Mouse (Mus musculus): ENCODE results near the gene Slc4a3. TPM values are rescaled to one million over a fixed set of nuclear protein-coding genes. Genes with fewer than 3 reads are reported as not detected.

Slc4a3 gene
- total RNA-seq, 2 experiments from 2014 or later = not detected

DNA sequence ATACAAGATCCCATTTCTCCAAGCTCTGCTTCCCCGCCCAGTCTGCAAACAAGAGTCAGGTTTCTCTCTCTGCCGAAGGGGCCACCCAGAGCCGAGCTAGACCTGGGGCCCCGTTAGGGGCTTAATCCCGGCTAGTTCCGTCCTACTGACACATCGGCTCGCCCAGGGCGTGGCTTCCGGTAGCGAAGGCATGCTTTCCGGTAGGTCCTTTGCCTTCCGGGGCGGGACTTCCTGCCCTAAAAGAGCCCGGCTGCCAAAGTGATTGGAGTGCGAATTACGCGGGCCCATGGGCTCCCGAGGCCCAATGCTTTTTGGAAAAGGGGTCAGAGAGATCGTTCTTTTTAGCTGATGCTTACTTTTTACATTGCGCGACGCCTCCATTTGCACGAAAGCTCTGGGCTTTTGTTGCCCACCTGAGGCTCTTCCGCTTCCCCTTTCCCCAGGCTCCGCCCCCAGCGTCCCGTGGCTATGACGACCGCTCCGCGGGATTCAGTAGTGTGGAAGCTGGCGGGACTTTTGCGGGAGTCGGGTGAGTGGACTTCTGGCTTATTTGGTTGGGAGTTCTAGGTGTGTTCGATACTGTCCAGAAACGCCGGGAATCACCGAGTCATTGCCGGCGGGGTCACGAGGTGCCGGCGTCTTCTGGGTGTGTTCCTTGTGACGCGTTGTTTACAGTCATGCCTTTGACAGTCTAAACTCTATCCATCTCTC is 24.6 kb upstream of the Slc4a3 start, which contains the start of gene Stk11ip:
Stk11ip (plus strand) TSS at position 209 of the 711 bp plus-strand sequence.
- ATAC-seq (ENCODE audit: poor library complexity, severe bottlenecking) = peak; percentile 96

GRCm38 (mm10) chr1:75524679-75525078 is 21.4 kb upstream of the Slc4a3 start:
- no peak for ATAC-seq (ENCODE audit: poor library complexity, severe bottlenecking)

GRCm38 (mm10) chr1:75530546-75530945 is 15.5 kb upstream of the Slc4a3 start:
- no peak for ATAC-seq (ENCODE audit: poor library complexity, severe bottlenecking)

- ATAC-seq (ENCODE audit: poor library complexity, severe bottlenecking) = no peak
Measured at GRCm38 (mm10) chr1:75532280-75533172, 13.5 kb upstream of the Slc4a3 start.

- ATAC-seq (ENCODE audit: poor library complexity, severe bottlenecking) = no peak
Measured at GRCm38 (mm10) chr1:75533325-75534252, 12.5 kb upstream of the Slc4a3 start.

DNA sequence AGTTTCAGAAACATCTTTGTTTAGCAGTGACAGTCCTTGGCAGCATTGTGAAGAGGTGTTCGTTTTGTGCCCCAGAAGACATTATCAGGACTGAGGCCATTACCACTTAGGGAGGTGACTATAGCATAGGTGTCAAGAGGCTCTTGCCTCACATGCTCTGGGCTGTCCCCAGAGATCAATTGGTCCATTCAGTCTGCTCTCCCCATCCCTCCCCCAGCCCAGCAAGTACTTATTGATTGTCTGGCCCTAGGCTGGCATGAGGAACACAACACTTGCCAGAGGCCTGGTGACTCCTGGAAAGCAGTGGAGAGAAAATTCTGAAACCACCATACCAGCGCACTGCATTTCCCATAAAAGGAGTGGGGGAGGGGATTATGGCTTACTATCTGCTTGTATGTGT is 8.5 kb upstream of the Slc4a3 start:
- no peak for ATAC-seq (ENCODE audit: poor library complexity, severe bottlenecking)

- ATAC-seq (ENCODE audit: poor library complexity, severe bottlenecking) = no peak
Measured at GRCm38 (mm10) chr1:75538597-75539190, 7.4 kb upstream of the Slc4a3 start.

DNA sequence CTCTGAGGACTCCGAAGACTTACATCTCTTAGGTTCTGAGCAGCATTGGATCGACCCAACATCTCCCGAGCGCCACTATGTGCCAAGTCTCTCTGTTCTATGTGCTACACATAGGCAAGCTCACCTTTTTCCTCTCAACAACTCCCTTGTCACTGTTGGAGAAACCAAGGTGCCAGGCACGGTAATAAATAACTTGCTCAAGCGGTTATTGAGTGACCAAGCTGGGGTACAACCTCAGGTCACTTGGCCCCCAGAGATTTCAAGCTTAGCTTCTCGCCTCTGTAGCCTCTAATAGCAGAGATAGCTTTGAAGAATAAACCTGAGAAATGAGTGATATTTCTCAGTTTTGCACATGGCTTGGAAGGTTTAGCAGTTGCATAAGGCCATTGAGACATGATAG is 4.6 kb upstream of the Slc4a3 start:
- ATAC-seq (ENCODE audit: poor library complexity, severe bottlenecking) = no peak

GRCm38 (mm10) chr1:75544351-75544750 is 1.7 kb upstream of the Slc4a3 start:
- ATAC-seq (ENCODE audit: poor library complexity, severe bottlenecking) = no peak

- ATAC-seq (ENCODE audit: poor library complexity, severe bottlenecking) = no peak
Measured at GRCm38 (mm10) chr1:75547351-75547750, 1.3 kb downstream of the Slc4a3 start.

GRCm38 (mm10) chr1:75548083-75548482 is 2.0 kb downstream of the Slc4a3 start:
- no peak for ATAC-seq (ENCODE audit: poor library complexity, severe bottlenecking)

DNA sequence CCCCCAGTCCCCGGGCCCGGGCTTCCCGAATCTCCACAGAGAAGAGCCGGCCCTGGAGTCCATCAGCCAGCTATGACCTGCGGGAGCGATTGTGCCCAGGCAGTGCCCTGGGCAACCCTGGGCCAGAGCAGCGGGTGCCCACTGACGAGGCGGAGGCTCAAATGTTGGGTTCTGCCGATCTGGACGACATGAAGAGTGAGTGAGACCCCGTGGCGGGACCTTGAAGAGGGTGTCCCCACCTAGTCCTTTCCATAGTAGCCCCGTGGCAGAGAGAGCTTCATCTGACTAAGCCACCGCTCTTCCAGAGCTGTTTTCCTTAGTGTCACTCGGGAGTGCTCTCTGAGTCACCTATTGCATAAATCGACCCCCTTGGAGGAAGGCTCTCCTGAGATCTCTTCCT is 2.8 kb downstream of the Slc4a3 start:
- no peak for ATAC-seq (ENCODE audit: poor library complexity, severe bottlenecking)

- ATAC-seq (ENCODE audit: poor library complexity, severe bottlenecking) = no peak
Measured at GRCm38 (mm10) chr1:75549289-75550279, 3.5 kb downstream of the Slc4a3 start.

DNA sequence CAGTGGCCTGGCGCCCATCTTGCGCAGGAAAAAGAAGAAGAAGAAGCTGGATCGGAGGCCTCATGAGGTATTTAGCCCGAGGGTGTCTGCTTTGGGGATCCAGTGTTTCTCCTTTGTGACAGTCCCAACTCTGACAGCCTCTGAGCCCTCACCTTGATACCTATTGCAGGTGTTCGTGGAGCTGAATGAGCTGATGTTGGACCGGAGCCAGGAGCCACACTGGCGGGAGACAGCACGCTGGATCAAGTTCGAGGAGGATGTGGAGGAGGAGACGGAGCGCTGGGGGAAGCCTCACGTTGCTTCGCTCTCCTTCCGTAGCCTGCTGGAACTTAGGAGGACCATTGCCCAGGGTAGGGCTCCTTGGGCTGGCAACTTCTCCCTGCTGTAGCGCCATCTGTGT is 4.5 kb downstream of the Slc4a3 start:
- ATAC-seq (ENCODE audit: poor library complexity, severe bottlenecking) = no peak

DNA sequence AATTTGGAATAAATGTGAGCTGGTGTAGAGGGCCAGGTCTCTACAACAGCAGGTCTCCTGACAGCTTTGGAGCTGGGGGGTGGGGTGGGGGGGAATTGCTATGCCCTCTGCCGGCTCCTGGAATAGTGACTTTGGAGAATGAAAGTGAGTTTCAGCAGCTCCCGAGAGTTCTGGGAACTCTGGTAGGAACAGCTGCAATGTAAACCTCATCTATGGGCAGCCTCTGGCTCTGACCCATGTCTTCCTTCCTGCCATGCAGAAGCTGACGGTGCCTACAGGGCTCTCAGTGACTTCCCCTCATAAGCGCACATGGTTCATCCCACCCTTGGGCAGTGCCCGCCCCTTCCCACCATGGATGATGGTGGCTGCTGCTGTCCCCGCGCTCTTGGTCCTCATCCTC is 9.6 kb downstream of the Slc4a3 start:
- ATAC-seq (ENCODE audit: poor library complexity, severe bottlenecking) = no peak

- no peak for ATAC-seq (ENCODE audit: poor library complexity, severe bottlenecking)
Measured at GRCm38 (mm10) chr1:75556143-75556781, 10.2 kb downstream of the Slc4a3 start.

GRCm38 (mm10) chr1:75557041-75557440 is 11.0 kb downstream of the Slc4a3 start:
- ATAC-seq (ENCODE audit: poor library complexity, severe bottlenecking) = no peak

GRCm38 (mm10) chr1:75558388-75559178 is 12.5 kb downstream of the Slc4a3 start:
- ATAC-seq (ENCODE audit: poor library complexity, severe bottlenecking) = no peak

Data from megakaryocyte, adult 5-6 weeks (primary cell).